Mouse (Mus musculus) olfactory bulb, adult 2 months (tissue): ENCODE data around the gene Olfr373.
"Not testable (repeated sequence)": the region's sequence is repeated elsewhere in the genome, so short reads cannot be mapped to it uniquely, and the experiment has no call there.

ENCODE experiments used
- CTCF ChIP-seq: fragments of 200-500 bp; IDR thresholded peaks from 2 replicates; pipeline ENCODE4 v1.5.1; 2012; ENCODE audit warnings: low read depth, mild to moderate bottlenecking, low read length, moderate library complexity; ENCODE audit not compliant: insufficient read depth
- POLR2A ChIP-seq: fragments of 200-500 bp; IDR thresholded peaks from 2 replicates; pipeline ENCODE4 v1.6.1; 2012; ENCODE audit warnings: mild to moderate bottlenecking, low read depth, low read length, moderate library complexity; ENCODE audit not compliant: insufficient read depth

DNA sequence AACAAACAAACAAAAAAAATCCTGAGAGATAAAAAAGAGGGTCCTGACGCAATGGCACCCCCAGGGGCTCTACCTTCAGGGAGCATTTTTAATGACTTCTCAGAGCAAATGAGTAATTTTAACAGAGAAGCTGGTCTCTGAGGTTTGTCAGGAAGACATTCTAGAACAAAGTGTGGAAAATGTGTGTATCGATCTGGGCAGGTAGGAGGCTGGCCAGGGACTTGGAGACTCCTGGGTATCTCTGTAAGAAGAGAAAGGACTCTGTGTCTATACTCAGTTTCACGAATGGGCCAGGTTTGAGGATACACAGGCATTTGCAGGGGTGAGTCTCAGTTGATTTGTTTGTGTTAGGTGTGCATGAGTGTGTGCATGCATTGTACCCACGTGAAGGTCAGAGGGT, 42.1 kb upstream of the Olfr373 start, which contains the start of gene Olfr372:
- TF ChIP-seq POLR2A, CTCF: not testable (repeated sequence)
